Mouse (Mus musculus): ENCODE measurements around the gene 6430550D23Rik.

DNA sequence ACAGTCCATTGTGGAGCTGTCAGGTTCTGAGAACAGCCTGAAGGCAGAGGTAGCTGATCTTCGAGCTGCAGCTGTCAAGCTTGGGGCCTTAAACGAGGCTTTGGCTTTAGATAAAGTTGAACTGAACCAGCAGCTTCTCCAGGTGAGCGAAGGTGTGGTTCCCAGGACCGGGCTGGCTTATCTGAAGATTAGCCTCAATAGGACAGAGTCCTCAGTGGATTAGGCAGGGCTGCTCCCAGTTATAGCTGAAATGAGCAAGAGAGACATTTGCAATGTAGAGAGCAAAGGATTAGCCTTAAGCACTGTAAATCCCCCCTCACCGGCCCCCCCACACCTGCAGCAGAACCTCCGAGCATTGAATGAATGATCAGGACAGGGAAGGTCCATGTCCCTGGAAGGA is 34.4 kb downstream of the 6430550D23Rik start:
- no peak for TF ChIP-seq CTCF (IDR thresholded peaks at IDR 0.05; ENCODE audit: control insufficient read depth, insufficient read depth, low read length)
- TF ChIP-seq POLR2A (IDR thresholded peaks at IDR 0.05; ENCODE audit: borderline replicate concordance, control insufficient read depth, low read depth, low read length), result no peak

All from bone marrow, adult 2 months (tissue).